Mouse (Mus musculus) lung, postnatal 14 days (tissue): ENCODE results near the gene Pou2f1.
"Not testable (repeated sequence)": the region's sequence is repeated elsewhere in the genome, so short reads cannot be mapped to it uniquely, and the experiment has no call there.

Experiments used
- DNase-seq: peaks from one replicate; pipeline ENCODE4 v3.0.0; 2021

Gene Pou2f1

GRCm38 (mm10) chr1:166001904-166002489, 481 bp downstream of the Pou2f1 start:
- peak; percentile 49 for DNase-seq

- peak; percentile 31 for DNase-seq
These were observed 1.2 kb downstream of the Pou2f1 start for GRCm38 (mm10) chr1:166001121-166001903.

DNA sequence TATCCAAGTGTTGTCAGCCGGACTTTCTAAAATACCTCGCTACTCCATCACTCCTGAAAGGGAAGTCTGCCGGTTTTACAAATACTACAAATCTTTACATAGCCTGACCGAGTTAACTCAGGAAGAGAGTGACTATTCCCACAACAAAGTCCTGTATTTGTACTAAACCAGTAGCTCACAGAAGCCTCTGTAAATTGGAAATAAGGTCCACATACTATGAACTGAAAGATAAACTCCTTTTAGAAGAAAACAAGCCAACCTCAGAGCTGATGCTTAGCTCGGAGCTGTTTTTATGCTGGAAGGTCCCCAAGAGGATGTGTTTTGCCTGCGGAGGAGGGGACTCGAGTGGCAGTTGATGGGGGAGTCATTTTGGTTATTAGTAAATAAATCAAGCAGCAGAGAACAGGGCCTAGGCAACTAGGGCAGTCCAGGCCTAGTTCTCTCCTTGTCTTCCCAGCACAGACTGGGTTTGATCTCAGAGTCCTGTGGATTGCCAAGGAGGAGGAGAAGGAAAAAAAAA, 1.8 kb downstream of the Pou2f1 start:
- DNase-seq = peak; percentile 27

GRCm38 (mm10) chr1:165999709-166000108, 2.8 kb downstream of the Pou2f1 start:
- no peak for DNase-seq

GRCm38 (mm10) chr1:165995661-165996055, 6.8 kb downstream of the Pou2f1 start:
- DNase-seq = no peak

DNA sequence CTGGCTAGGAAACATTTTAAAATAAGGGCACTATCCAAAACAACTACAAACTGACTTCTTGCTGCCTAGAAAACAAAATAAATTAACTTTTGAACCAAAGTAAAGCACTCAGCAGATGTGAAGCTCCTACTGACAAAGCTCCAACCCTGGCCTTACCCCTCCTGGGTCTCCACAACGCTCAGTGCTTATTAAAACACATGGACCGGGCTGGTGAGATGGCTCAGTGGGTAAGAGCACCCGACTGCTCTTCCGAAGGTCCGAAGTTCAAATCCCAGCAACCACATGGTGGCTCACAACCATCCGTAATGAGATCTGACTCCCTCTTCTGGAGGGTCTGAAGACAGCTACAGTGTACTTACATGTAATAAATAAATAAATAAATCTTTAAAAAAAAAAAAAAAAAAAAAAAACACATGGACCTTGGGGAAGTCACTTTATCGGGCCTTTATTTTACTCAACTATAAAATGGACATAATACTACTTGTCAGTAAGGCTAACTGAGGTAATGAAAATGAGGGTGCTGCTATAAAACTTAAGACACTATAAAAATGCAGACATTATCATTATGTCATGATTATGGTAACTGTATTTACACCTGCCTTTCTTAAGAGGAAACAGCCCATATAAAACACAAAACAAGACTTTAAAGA, 7.3 kb downstream of the Pou2f1 start:
- not testable (repeated sequence) for DNase-seq

DNA sequence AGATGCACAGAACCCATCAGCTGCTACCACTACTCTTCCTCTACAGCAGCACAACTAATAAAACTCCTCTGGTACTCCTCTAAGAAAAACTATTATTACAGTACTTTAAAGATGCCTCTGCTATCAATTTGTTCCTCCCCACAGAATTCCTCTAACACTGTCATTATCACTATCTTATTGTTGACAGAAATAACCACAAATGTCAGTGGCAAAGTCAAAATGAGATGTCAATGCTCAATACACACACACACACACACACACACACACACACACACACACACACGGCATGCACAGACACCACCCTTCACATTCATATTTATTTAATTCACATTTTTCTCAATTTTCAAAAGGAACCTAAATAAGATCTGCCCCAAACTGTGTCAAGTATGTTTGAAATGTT, 8.2 kb downstream of the Pou2f1 start:
- DNase-seq = no peak

GRCm38 (mm10) chr1:165993270-165994156, 9.0 kb downstream of the Pou2f1 start:
- DNase-seq = no peak

DNA sequence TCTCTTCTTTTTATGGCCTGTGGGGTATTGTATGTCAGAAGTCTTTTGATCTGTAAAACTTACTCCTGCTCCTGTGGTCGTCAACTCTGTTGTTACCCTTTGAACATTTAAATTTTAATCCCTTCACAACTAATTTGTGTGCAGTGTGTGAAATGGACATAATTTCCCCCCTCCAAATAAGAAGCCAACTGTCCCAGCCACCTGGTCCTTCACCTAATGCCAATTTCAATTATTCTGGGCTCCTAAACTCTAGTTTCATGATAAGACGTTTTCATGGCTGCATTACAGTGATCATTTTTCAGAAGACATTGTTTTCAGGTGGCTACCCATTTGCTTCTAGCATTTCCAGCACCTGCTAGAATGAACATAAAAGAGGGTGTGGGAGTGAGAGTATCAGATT, 13.9 kb downstream of the Pou2f1 start:
- no peak for DNase-seq

DNA sequence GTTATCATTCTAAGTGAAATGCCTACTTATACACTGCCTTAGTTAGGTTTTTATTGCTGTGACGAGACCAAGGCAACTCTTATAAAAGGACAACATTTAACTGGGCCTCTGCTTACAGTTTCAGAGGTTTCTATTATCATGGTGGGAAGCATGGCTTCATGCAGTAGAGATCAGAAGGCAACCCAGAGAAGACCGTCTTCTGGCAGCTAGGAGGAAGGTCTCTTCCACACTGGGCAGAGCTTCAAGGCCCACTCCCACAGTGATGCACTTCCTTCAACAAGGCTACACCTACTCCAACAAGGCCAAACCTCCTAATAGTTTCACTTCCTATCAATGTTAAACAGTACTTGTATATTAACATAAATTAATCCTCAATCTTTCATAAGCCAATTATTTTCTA, 14.4 kb downstream of the Pou2f1 start:
- DNase-seq = no peak

DNA sequence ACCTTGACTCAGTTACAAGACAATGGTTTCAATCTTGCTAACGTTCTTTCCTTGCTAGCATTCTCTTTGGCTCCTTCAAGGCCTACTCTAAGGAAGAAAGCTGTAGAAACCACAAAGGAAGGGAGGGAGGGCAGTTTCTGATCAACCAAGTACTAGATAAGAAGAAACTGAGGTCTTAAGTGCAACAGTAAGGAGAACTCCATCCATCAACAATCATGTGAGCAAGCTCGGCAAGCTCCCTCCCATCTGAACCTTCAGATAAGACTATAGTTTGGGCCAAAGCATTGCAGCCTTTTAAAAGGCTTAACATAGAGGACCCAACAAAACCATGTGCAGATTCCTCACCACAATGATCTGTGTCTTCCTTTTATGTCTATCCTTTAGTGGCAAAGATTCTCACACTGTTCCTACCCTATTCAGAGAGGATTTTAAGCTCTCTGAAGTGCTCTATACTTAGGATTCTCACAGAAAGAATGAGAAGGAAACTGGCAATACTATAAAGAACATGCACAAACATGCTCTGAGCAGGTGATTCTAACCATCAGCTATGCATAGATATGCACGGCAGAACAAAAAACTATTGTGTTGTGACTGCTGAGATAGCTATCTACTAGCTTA, 16.6 kb downstream of the Pou2f1 start:
- no peak for DNase-seq

- DNase-seq = no peak
These were observed 17.3 kb downstream of the Pou2f1 start for GRCm38 (mm10) chr1:165985186-165985585.

DNA sequence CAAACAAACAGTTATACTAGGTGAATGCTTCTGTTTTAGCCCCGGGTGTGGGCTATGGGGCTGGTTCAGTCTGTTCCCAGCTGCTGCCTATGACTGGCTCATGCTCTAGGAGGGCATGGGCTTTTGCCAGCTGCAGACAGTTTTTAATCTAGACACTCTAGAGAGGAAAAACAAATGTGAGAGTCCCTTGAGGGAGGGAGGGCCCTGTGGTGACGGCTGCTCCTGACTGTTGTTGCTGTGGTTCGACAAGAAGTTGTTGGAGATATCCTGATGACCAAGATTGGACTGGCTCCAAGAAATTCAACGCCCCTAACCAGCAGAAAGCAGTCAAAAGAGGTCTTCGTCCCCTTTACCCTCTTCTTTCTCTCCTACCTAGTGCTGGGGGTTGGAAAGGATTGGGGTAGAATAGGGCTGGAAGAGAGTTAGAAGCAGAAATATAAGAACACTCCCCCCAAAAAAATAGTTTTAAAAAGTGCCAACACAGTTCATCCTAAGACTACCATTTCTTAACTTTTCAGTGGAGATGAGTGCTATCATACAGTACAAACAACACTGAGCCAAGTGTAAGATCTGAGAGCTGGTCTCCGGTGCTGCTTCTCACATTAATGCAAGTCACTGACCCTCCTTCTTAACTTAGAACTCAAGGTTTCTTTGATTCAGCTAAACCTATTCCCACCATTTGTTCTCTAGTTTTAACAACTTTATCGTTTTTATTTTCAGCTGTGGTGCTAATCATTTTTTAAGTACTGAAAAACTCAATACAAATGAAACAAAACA, 25.6 kb downstream of the Pou2f1 start:
- peak; percentile 16 for DNase-seq

DNA sequence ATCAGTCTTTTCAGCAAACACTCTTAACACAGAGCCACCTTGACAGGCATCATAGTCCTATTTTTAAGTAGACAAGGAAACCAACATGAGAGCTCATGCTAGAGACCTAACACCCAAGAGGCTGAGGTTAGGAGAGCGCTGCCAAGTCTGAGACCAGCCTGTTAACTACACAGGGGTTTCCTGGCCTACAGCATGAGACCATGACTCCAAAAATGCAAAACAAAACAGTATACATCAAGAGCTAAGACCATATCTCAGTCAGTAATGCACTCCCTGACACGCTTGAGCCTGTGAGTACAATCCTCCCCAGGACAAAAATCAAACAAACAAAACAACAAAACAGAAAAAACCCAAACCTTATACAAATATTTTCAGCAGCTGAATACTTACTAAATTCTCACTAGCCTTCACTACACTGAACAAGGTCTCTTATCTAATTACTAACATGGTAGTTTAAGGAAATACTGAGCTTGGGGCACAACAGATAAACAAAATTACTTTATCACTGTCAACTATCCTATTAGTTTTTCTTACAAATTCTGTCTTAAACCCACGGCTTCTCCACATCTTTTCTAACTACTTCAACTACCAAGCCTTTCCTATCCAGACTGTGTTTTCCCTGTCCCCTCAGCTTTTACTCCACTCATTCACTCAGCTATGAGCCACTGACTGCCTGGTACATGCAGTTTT, 33.3 kb downstream of the Pou2f1 start:
- no peak for DNase-seq

GRCm38 (mm10) chr1:165967027-165967654, 35.3 kb downstream of the Pou2f1 start:
- DNase-seq = peak; percentile 72

DNA sequence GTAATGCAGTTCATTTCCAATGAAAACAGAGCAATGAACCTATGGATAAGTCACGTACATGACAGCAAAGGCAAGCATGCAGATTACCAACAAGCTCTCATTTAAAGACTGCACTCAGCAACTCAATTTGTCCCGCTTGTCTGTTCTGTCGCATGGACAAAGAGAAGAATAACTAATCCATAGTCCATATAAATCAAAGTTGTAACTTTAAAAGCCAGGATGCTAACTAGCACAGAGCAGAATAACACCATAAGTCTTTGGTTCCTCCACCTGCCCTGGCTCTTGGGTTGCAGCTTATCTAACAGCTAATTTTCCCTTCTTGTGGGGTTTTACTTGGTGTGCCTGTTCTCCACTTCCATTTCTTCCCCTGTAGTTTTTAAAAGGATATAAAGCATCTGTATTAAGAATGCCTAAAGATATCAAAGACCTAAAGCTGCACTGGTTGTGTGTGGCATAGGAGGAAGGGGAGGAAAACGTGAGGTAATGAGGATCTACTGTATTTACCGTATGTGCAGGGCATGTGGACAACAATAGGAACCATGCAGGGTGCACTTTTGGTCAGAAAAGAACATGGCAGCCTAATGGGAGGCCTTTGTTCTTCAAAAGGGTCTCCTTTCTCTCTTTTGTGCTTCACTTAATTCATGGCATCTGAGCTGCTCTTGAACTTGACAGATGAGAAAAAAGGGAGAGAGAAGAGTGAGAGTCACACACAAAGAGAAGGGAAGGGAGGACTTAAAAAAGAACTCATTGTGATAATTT, 36.1 kb downstream of the Pou2f1 start:
- no peak for DNase-seq

DNA sequence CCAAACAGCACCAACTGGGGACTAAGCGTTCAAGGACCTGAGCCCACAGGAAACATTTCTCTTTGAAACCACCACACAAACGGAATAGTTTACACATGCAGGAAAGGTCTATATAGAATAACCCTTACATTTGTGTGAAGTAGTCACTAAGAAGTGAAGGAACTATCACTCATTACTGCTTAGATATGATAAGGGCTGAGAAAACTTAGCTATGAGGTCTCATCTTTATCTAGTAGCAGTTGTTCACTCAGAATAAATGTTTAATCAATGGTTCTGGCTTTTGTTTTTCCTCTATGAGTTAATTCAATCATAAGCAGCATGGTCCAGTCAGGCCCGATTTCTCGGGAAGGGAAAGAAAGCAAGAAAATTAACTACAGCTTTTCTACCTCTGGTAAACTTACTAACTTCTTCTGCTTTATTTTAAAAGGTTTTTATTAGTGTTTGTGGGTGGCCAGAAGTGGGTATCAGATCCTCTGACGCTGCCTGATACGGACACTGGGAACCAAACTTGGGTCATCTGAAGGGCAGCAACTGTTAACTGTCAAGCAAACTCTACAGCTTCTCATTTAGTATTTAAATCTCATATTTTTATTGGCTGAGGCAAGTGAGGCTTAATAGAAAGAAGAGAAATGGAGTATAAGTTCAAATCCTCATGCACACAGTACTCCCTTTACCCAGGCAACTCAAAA, 40.7 kb downstream of the Pou2f1 start:
- DNase-seq = no peak

DNA sequence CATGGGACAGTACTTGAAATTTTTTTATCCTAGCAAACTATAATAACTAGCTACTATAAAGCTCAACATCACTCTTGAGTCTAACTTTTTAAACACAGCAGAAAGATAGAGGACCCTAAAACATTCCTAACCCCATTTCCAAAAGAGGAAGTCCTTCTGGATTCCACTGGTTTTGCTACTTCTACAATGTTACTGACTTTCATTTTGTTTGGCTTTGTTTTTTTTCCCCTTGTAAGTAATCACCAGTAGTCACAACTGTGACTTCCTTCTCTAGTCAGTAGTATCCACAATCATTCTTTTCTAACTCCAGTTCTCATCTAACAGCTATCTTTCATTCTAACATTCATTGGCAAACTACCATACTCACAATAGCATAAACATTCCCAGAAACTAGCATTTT, 44.3 kb downstream of the Pou2f1 start:
- no peak for DNase-seq

GRCm38 (mm10) chr1:165948214-165948813, 54.2 kb downstream of the Pou2f1 start:
- no peak for DNase-seq
